Mouse (Mus musculus) adrenal gland, postnatal 25 days (tissue): ENCODE results near the gene Oat. TPM values are rescaled to one million over a fixed set of nuclear protein-coding genes. Genes with fewer than 3 reads are reported as not detected.
A peak's percentile ranks its signal among the peaks of the same experiment; 100 is the strongest.

Experiments used
- DNase-seq: peaks from one replicate; pipeline ENCODE4 v3.0.0; 2021; ENCODE audit warnings: mixed read lengths
- long read RNA-seq: library from polyadenylated mRNA; stranded (forward); transcript quantifications from one replicate; pipeline ENCODE4 v2.0.0, GENCODE M21; 2021
- total RNA-seq: library from RNA; stranded (reverse); gene quantifications from 2 replicates; pipeline ENCODE4 v1.2.3, GENCODE M21; 2021

The Oat gene
- total RNA-seq = 111 and 132 TPM in 2 replicates
- long read RNA-seq, transcript Oat-201 (10 exons, 2,152 nt) = major isoform, 281 of 338 reads
- long read RNA-seq, partial matches to known transcripts = 53 of 338 reads
- long read RNA-seq, other reads (novel, unspliced or antisense) = 4 of 338 reads

GRCm38 (mm10) chr7:132576116-132576650, at the start of gene Oat:
Gene Oat (minus strand): TSS chr7:132576398.
- DNase-seq = peak; percentile 94

GRCm38 (mm10) chr7:132624161-132624560, 48.0 kb upstream of the Oat start:
- DNase-seq = no peak

- no peak for DNase-seq
These were observed 44.0 kb upstream of the Oat start for GRCm38 (mm10) chr7:132619975-132620918.

GRCm38 (mm10) chr7:132619549-132619948, 43.4 kb upstream of the Oat start:
- DNase-seq = no peak

GRCm38 (mm10) chr7:132617021-132617564, 40.9 kb upstream of the Oat start:
- DNase-seq = no peak

- no peak for DNase-seq
These were observed 40.2 kb upstream of the Oat start for GRCm38 (mm10) chr7:132616391-132616790.

GRCm38 (mm10) chr7:132615346-132615745, 39.1 kb upstream of the Oat start:
- peak; percentile 13 for DNase-seq

- no peak for DNase-seq
These were observed 35.3 kb upstream of the Oat start for GRCm38 (mm10) chr7:132611530-132611929.

- DNase-seq = peak; percentile 87
These were observed 34.5 kb upstream of the Oat start, which contains the start of gene Lhpp for GRCm38 (mm10) chr7:132610468-132611318. Gene Lhpp (plus strand): TSS chr7:132610638.

- DNase-seq = no peak
These were observed 32.3 kb upstream of the Oat start for GRCm38 (mm10) chr7:132608316-132609020.

GRCm38 (mm10) chr7:132605689-132606088, 29.5 kb upstream of the Oat start:
- DNase-seq = no peak

- no peak for DNase-seq
These were observed 28.5 kb upstream of the Oat start for GRCm38 (mm10) chr7:132604720-132605119.

GRCm38 (mm10) chr7:132600926-132601325, 24.7 kb upstream of the Oat start:
- DNase-seq = no peak

GRCm38 (mm10) chr7:132600026-132600425, 23.8 kb upstream of the Oat start:
- DNase-seq = no peak

- no peak for DNase-seq
These were observed 23.1 kb upstream of the Oat start, which contains the start of gene Nkx1-2 for GRCm38 (mm10) chr7:132599071-132599975. Gene Nkx1-2 (minus strand): TSS chr7:132599637.

GRCm38 (mm10) chr7:132597251-132598041, 21.2 kb upstream of the Oat start:
- peak; percentile 25 for DNase-seq

- DNase-seq = no peak
These were observed 20.5 kb upstream of the Oat start for GRCm38 (mm10) chr7:132596557-132597250.

- DNase-seq = no peak
These were observed 19.6 kb upstream of the Oat start for GRCm38 (mm10) chr7:132595787-132596186.

GRCm38 (mm10) chr7:132594325-132594724, 18.1 kb upstream of the Oat start:
- no peak for DNase-seq
